Mouse (Mus musculus) MEL (cell line): Measurements from ENCODE around the gene Pabpn1. TPM values are rescaled to one million over a fixed set of nuclear protein-coding genes. Genes with fewer than 3 reads are reported as not detected.

Experiments
- DNase-seq: peaks from one replicate; pipeline ENCODE4 v3.0.0; 2011; ENCODE audit warnings: low read depth, low spot score
- H3K27ac ChIP-seq: 2 replicates; pipeline ENCODE4 v1.5.1; 2012; ENCODE audit warnings: low read depth, mild to moderate bottlenecking, control low read depth, low read length, moderate library complexity; ENCODE audit not compliant: control insufficient read depth
- H3K27me3 ChIP-seq, 2 experiments: fragments of 150-350 bp in 1 of 2; sonication (generic) in 1 of 2; 2 replicates each; pipeline ENCODE4 v1.6.1; 2012; ENCODE audit warnings: low read length in 2 of 2, mild to moderate bottlenecking in 2 of 2, improper control_type of control experiment in 1 of 2, moderate library complexity in 1 of 2; ENCODE audit not compliant: insufficient read depth in 2 of 2, control insufficient read depth in 1 of 2
- H3K36me3 ChIP-seq, 2 experiments: 2 replicates each; pipeline ENCODE4 v1.6.1; 2012 to 2014; ENCODE audit warnings: low read length in 2 of 2, improper control_type of control experiment in 1 of 2, inconsistent platforms in 1 of 2, mild to moderate bottlenecking in 1 of 2; ENCODE audit not compliant: insufficient read depth in 2 of 2, control insufficient read depth in 1 of 2
- H3K4me1 ChIP-seq, 2 experiments: fragments of 150-350 bp in 1 of 2; sonication (generic) in 1 of 2; 2 replicates each; pipeline ENCODE4 v1.6.1; 2012; ENCODE audit warnings: low read length in 2 of 2, improper control_type of control experiment in 1 of 2, mild to moderate bottlenecking in 1 of 2; ENCODE audit not compliant: insufficient read depth in 2 of 2, control insufficient read depth in 1 of 2
- H3K4me3 ChIP-seq, 2 experiments: fragments of 150-350 bp in 1 of 2; sonication (generic) in 1 of 2; 2 replicates each; pipeline ENCODE4 v1.5.1; 2012; ENCODE audit warnings: low read depth in 2 of 2, low read length in 2 of 2, mild to moderate bottlenecking in 2 of 2, moderate library complexity in 2 of 2, control low read depth in 1 of 2, improper control_type of control experiment in 1 of 2; ENCODE audit not compliant: control insufficient read depth in 1 of 2, insufficient read depth in 1 of 2
- H3K79me2 ChIP-seq: 2 replicates; pipeline ENCODE4 v1.6.1; 2012; ENCODE audit warnings: mild to moderate bottlenecking, low read length, moderate library complexity; ENCODE audit not compliant: control insufficient read depth, poor library complexity, insufficient read depth
- H3K9ac ChIP-seq: 2 replicates; pipeline ENCODE4 v1.6.1; 2012; ENCODE audit warnings: low read depth, mild to moderate bottlenecking, control low read depth, low read length, moderate library complexity; ENCODE audit not compliant: control insufficient read depth, poor library complexity, severe bottlenecking
- H3K9me3 ChIP-seq: fragments of 150-350 bp; sonication (generic); replicated peaks from 2 replicates; pipeline ENCODE4 v1.6.1; 2012; ENCODE audit warnings: mild to moderate bottlenecking, low read length, improper control_type of control experiment, moderate library complexity; ENCODE audit not compliant: insufficient read depth
- CHD1 ChIP-seq: IDR thresholded peaks from 2 replicates; pipeline ENCODE4 v1.6.1; 2012; ENCODE audit warnings: low read depth, mild to moderate bottlenecking, inconsistent platforms, low read length, improper control_type of control experiment
- E2F4 ChIP-seq: IDR thresholded peaks from 2 replicates; pipeline ENCODE4 v1.6.1; 2011; ENCODE audit warnings: low read depth, low read length, improper control_type of control experiment, borderline replicate concordance
- EP300 ChIP-seq, 2 experiments: IDR thresholded peaks; 2 replicates each; pipeline ENCODE4 v1.6.1; 2011; ENCODE audit warnings: improper control_type of control experiment in 2 of 2, low read length in 2 of 2, low read depth in 1 of 2, mild to moderate bottlenecking in 1 of 2
- ETS1 ChIP-seq: IDR thresholded peaks from 2 replicates; pipeline ENCODE4 v1.6.1; 2012; ENCODE audit warnings: low read depth, mild to moderate bottlenecking, inconsistent platforms, low read length, improper control_type of control experiment, moderate library complexity
- HCFC1 ChIP-seq: IDR thresholded peaks from 2 replicates; pipeline ENCODE4 v1.6.1; 2012; ENCODE audit warnings: low read depth, mild to moderate bottlenecking, inconsistent platforms, low read length, improper control_type of control experiment, moderate library complexity
- KAT2A ChIP-seq: conservative IDR thresholded peaks from 2 replicates; pipeline ENCODE4 v1.6.1; 2012; ENCODE audit warnings: low read depth, low read length, improper control_type of control experiment, inconsistent platforms
- MAX ChIP-seq: IDR thresholded peaks from 2 replicates; pipeline ENCODE4 v1.6.1; 2011; ENCODE audit warnings: low read length, improper control_type of control experiment
- MEF2A ChIP-seq: IDR thresholded peaks from 2 replicates; pipeline ENCODE4 v1.6.1; 2014; ENCODE audit warnings: low read depth, mild to moderate bottlenecking, inconsistent platforms, low read length, improper control_type of control experiment; ENCODE audit not compliant: poor library complexity, insufficient replicate concordance, severe bottlenecking; ENCODE audit errors: extremely low read depth
- MXI1 ChIP-seq: IDR thresholded peaks from 2 replicates; pipeline ENCODE4 v1.6.1; 2011; ENCODE audit warnings: mild to moderate bottlenecking, low read depth, low read length, improper control_type of control experiment
- MYC ChIP-seq: IDR thresholded peaks from 2 replicates; pipeline ENCODE4 v1.6.1; 2011; ENCODE audit warnings: low read depth, mild to moderate bottlenecking, low read length, improper control_type of control experiment, moderate library complexity
- NELFE ChIP-seq: IDR thresholded peaks from 2 replicates; pipeline ENCODE4 v1.6.1; 2011; ENCODE audit warnings: low read depth, low read length, improper control_type of control experiment
- NRF1 ChIP-seq: IDR thresholded peaks from 2 replicates; pipeline ENCODE4 v1.6.1; 2014; ENCODE audit warnings: low read depth, mild to moderate bottlenecking, inconsistent platforms, low read length, improper control_type of control experiment, moderate library complexity; ENCODE audit not compliant: poor library complexity, insufficient read depth, severe bottlenecking
- POLR2A ChIP-seq, 2 experiments: IDR thresholded peaks; 2 replicates each; pipeline ENCODE4 v1.6.1; 2011 to 2012; ENCODE audit warnings: low read length in 2 of 2, mild to moderate bottlenecking in 2 of 2, control low read depth in 1 of 2, improper control_type of control experiment in 1 of 2, low read depth in 1 of 2, moderate library complexity in 1 of 2; ENCODE audit not compliant: control insufficient read depth in 1 of 2, insufficient read depth in 1 of 2, poor library complexity in 1 of 2
- POLR2AphosphoS5 ChIP-seq: IDR thresholded peaks from 2 replicates; pipeline ENCODE4 v1.6.1; 2012; ENCODE audit warnings: low read depth, borderline replicate concordance, mild to moderate bottlenecking, inconsistent platforms, low read length, moderate library complexity, mixed read lengths
- RAD21 ChIP-seq: IDR thresholded peaks from 2 replicates; pipeline ENCODE4 v1.6.1; 2011; ENCODE audit warnings: mild to moderate bottlenecking, low read depth, low read length, improper control_type of control experiment
- SIN3A ChIP-seq: IDR thresholded peaks from 2 replicates; pipeline ENCODE4 v1.6.1; 2012; ENCODE audit warnings: low read length, improper control_type of control experiment, inconsistent platforms
- SMC3 ChIP-seq: IDR thresholded peaks from 2 replicates; pipeline ENCODE4 v1.6.1; 2011; ENCODE audit warnings: low read depth, low read length, improper control_type of control experiment
- TAL1 ChIP-seq: IDR thresholded peaks from 2 replicates; pipeline ENCODE4 v1.6.1; 2012; ENCODE audit warnings: mild to moderate bottlenecking, inconsistent platforms, low read length, moderate library complexity, mixed read lengths
- TBP ChIP-seq: IDR thresholded peaks from 2 replicates; pipeline ENCODE4 v1.8.0; 2011; ENCODE audit warnings: low read depth, low read length, improper control_type of control experiment
- UBTF ChIP-seq: IDR thresholded peaks from 2 replicates; pipeline ENCODE4 v1.6.1; 2012; ENCODE audit warnings: low read depth, mild to moderate bottlenecking, inconsistent platforms, low read length, improper control_type of control experiment, moderate library complexity, borderline replicate concordance; ENCODE audit not compliant: insufficient read depth
- USF1 ChIP-seq: IDR thresholded peaks from 2 replicates; pipeline ENCODE4 v1.6.1; 2014; ENCODE audit warnings: low read depth, mild to moderate bottlenecking, inconsistent platforms, low read length, improper control_type of control experiment, moderate library complexity
- ZNF384 ChIP-seq: IDR thresholded peaks from 2 replicates; pipeline ENCODE4 v1.6.1; 2012; ENCODE audit warnings: low read depth, mild to moderate bottlenecking, inconsistent platforms, low read length, improper control_type of control experiment
- polyA plus RNA-seq, 2 experiments: library from polyadenylated mRNA; stranded (reverse) in 1 of 2; unstranded in 1 of 2; fragments of >175 nt in 1 of 2; fragments of >200 nt in 1 of 2; gene quantifications; 2 replicates each; pipeline versions ENCODE4 v1.2.1 to v1.2.4; 2012; ENCODE audit warnings: low replicate concordance in 2 of 2, low read depth in 1 of 2; ENCODE audit not compliant: insufficient read length in 2 of 2, insufficient read depth in 1 of 2, missing spikeins in 1 of 2
- total RNA-seq: library from RNA; depleted of rRNA; stranded (reverse); fragments of 300-350 nt; gene quantifications from 2 replicates; pipeline ENCODE4 v1.2.3, GENCODE M21; 2012

Pabpn1 gene
- total and polyA plus RNA-seq, 3 experiments, result 82.3 to 393 TPM; not detected in 1

DNA sequence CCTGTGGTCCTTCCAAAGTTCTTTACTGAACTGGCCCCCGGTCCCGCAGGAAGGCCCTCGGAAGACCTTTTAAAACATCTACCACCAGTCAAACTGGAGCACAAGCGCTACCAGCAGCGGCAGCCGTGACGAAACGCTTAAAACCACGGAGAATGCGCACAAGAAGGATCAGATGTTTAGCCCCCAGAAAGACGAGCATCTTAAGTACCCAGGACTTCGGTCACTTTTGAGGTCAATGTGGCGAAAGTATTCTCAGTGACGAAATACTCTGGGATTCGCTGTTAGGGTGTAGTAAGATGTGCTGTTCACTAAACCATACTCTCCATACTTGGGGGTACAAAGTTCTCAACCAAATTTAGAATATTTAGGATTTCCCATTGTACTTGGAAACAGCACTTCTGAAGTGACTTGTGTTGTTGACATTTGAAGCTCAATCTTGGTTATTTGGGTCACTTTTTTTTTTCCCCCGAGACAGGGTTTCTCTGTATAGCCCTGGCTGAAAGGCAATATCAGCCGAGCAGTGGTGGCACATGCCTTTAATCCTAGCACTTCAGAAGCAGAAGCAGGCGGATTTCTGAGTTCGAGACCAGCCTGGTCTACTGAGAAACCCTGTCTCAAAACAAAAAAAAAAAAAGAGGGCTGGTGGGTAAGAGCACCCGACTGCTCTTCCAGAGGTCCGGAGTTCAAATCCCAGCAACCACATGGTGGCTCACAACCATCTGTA is 27.8 kb upstream of the Pabpn1 start:
- peaks cover 0 to 21% of the 10 kb centered on the region in 2 experiments; a peak in 2 of 4 replicates for H3K36me3 ChIP-seq
- peaks cover 19 to 27% of the 10 kb centered on the region in 2 experiments for H3K4me1 ChIP-seq
- peak overlapping the region; percentile 77 to 96 for H3K4me3 ChIP-seq
- no peak for DNase-seq
- peak overlapping the region; percentile 72 for H3K9ac ChIP-seq
- no peaks in the 10 kb centered on the region for H3K9me3 ChIP-seq
- TF ChIP-seq MAX (no peak), E2F4 (no peak), USF1 (no peak), MYC (0 out of 2 replicates have a peak, but pooled peaks have one; percentile 23), NRF1 (no peak), UBTF (no peak), POLR2A (IDR thresholded peaks at IDR 0.05; ENCODE audit: control insufficient read depth in 1 of 2, insufficient read depth in 1 of 2, low read depth in 1 of 2, low read length in 2 of 2, poor library complexity in 1 of 2) (no peak), TAL1 (no peak), SMC3 (no peak), MEF2A (no peak), SIN3A (peak; percentile 35; the same call in 1 of the 2 replicates), RAD21 (no peak), HCFC1 (no peak; the same call in 1 of the 2 replicates), KAT2A (no peak; the same call in 1 of the 2 replicates), NELFE (no peak), MXI1 (0 out of 2 replicates have a peak, but pooled peaks have one; percentile 47), TBP (peak; percentile 95), ZNF384 (peak; percentile 67), ETS1 (no peak)
- no peaks in the 10 kb centered on the region; the same call in 1 of the 2 replicates for H3K79me2 ChIP-seq
- H3K27me3 ChIP-seq, result no peaks in the 10 kb centered on the region
- peak overlapping the region; percentile 48 for H3K27ac ChIP-seq

DNA sequence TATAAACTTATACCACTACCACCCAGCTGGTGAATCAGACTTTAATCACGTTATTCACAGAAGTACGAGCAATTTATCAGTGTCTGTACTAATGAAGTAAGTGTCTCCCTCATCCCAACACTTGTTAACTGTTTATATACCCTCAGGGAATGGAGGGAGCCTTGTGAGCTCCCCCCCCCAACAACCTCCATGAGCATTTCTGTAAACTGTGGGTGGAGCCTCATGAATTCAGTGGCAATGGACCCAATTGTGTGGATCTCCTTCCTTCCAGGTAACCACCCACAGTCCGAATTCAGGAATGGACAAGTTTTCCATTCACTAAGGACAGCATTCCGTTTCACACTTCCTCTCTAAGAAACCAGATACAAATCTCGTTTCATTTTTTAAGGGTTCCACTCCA is 26.7 kb upstream of the Pabpn1 start:
- peak; percentile 25 for DNase-seq
- TF ChIP-seq POLR2AphosphoS5 (no peak), CHD1 (0 out of 2 replicates have a peak, but pooled peaks have one; percentile 45), EP300 (IDR thresholded peaks at IDR 0.05; ENCODE audit: low read depth in 1 of 2, low read length in 2 of 2) (0 out of 4 replicates have a peak, but pooled peaks of 1 of the 2 experiments have one; percentile 6)
- Histone ChIP-seq H3K4me1 (peaks cover 19 to 27% of the 10 kb centered on the region in 2 experiments), H3K36me3 (peaks cover 0 to 21% of the 10 kb centered on the region in 2 experiments; a peak in 2 of 4 replicates), H3K9ac (no peak overlapping the region), H3K4me3 (peak overlapping the region in 1 of 2 experiments; percentile 19; a peak in 1 of 4 replicates), H3K27me3 (no peaks in the 10 kb centered on the region), H3K79me2 (no peaks in the 10 kb centered on the region; the same call in 1 of the 2 replicates), H3K27ac (peak overlapping the region; percentile 9; the same call in 1 of the 2 replicates), H3K9me3 (no peaks in the 10 kb centered on the region)
